Mouse (Mus musculus) megakaryocyte-erythroid progenitor cell, adult 5-6 weeks (primary cell): ENCODE measurements around the gene Plxna4. TPM values are rescaled to one million over a fixed set of nuclear protein-coding genes. Genes with fewer than 3 reads are reported as not detected.

Experiments
- ATAC-seq: replicated peaks from 2 replicates; pipeline ENCODE4 v1.8.0; 2016; ENCODE audit warnings: mild to moderate bottlenecking, inconsistent platforms; ENCODE audit not compliant: severe bottlenecking, poor library complexity, low FRiP score, low TSS enrichment
- total RNA-seq, 2 experiments: library from RNA; stranded (forward) in 1 of 2; stranded (reverse) in 1 of 2; fragments of 200-1000, 215-1000 nt in 1 of 2; fragments of >200 nt in 1 of 2; fragmentation: Nextera tagmentation in 1 of 2; gene quantifications; 2 replicates each; pipeline ENCODE4 v1.2.3; 2014 to 2017

Gene Plxna4
- total RNA-seq, 2 experiments from 2014 or later = 0.05 TPM; not detected in 1

- no peak for ATAC-seq
These were observed 377.9 kb downstream of the Plxna4 start for GRCm38 (mm10) chr6:32210139-32210538.

DNA sequence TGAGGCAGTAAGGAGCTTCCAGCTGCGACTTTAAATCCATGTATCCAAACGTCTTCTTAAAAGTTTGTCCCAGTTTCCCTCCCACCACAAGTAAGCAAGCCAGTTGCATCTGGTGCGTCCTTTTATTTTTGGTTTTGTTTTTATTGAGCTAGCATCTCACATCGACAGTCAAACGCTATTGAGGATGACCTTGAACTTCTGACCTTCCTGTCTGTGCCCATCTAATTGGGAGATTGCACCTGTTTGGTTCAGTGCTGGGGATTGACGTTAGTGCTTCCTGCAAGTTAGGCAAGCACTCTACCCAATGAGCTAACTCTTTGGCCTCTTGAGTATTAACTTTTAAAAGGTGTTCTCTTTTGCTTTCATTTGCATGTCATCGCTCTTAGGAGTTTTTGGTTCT lies 379.0 kb downstream of the Plxna4 start:
- no peak for ATAC-seq

GRCm38 (mm10) chr6:32204253-32204652 lies 383.7 kb downstream of the Plxna4 start:
- no peak for ATAC-seq

DNA sequence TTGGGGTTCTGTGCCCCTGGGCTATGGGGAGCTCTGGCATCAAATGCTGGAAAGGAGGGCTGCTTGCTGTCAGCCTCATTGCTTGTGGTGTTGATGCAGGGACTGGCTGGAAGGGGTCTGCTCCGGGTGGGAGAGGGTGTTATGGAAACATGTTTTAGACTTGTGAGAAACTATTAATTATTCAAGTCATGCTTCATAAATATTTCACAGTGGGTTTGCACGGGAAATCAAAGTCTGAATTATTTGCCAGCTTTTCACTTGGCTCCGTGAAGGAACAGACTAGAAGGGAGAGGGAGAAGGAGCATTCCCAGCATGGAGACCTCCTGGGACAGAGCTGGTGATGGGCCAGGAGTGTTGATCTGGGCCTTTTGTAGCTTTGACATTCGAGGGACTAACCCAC lies 384.6 kb downstream of the Plxna4 start:
- no peak for ATAC-seq

GRCm38 (mm10) chr6:32202664-32203192 lies 385.3 kb downstream of the Plxna4 start:
- ATAC-seq = no peak

GRCm38 (mm10) chr6:32201506-32201905 lies 386.5 kb downstream of the Plxna4 start:
- no peak for ATAC-seq

GRCm38 (mm10) chr6:32199616-32200015 lies 388.4 kb downstream of the Plxna4 start:
- no peak for ATAC-seq

GRCm38 (mm10) chr6:32196913-32197312 lies 391.1 kb downstream of the Plxna4 start:
- ATAC-seq = no peak

DNA sequence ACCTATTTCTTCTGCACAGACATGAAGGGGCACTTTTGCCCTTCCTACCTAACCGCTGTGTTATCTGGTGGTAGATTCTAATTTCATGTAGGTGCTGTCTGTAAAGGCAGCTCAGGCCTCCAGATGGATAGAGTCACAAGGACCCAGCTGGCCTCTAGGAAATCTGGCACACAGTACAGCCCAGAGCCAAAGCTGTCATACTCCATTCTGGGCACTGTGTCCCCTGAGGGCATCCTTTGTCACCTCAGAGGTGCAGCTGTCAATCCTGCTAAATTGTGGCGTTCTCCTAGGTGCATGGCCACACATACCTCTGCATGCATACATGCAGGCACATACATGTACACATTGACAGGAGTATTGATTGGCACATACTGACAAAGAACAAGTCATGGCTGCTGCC lies 394.9 kb downstream of the Plxna4 start:
- no peak for ATAC-seq

DNA sequence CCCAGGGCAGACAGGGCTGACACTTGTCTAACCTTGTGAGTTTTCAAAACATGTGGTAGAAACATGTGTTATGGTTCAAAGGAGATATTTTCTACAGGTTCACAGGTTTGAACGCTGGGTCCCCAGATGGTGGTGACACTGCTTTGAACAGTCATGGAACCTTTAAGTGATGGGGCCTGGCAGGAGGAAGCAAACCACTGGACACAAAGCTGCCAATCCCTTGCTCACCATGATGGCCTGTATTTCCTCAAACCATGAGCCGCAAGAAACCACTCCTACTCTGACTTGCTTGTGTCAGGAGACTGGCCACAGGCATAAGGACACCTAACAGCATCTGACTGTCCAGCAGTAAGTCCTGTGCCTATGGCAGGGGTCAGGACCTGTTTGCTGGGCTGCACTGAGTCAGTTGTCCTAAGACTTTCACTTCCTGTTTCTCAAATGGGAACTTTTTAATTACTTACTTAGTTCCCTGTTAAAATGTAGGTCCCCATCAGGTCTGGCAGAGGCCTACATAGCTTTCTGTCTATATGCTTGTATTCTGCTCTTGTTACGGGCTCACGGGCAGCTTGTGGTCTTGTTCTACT lies 403.5 kb downstream of the Plxna4 start:
- ATAC-seq = no peak

- no peak for ATAC-seq
These were observed 404.3 kb downstream of the Plxna4 start for GRCm38 (mm10) chr6:32183651-32184185.

- ATAC-seq = no peak
These were observed 408.0 kb downstream of the Plxna4 start for GRCm38 (mm10) chr6:32180012-32180358.

GRCm38 (mm10) chr6:32179346-32180011 lies 408.5 kb downstream of the Plxna4 start:
- ATAC-seq = no peak

GRCm38 (mm10) chr6:32177905-32178304 lies 410.1 kb downstream of the Plxna4 start:
- no peak for ATAC-seq

DNA sequence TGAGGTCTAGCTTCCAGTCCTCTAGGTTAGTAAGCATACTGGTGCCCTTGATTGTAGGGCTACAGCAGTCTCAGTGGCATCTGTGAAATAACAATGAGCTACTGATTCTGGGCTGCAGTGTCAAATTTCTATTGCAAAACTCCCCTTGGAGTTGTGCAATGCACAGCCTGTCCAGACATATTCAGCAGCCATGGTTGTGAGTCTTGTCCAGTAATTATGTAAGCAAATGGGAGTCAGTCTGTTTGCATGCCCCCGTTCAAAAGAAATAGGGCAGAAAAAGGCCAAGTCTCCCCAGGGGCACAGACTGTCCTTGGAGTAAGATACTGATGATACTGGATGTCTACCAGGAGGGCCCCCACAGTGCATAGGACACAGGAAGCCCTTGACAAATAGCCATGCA lies 420.3 kb downstream of the Plxna4 start:
- ATAC-seq = no peak

- no peak for ATAC-seq
These were observed 427.6 kb downstream of the Plxna4 start for GRCm38 (mm10) chr6:32160370-32160769.

DNA sequence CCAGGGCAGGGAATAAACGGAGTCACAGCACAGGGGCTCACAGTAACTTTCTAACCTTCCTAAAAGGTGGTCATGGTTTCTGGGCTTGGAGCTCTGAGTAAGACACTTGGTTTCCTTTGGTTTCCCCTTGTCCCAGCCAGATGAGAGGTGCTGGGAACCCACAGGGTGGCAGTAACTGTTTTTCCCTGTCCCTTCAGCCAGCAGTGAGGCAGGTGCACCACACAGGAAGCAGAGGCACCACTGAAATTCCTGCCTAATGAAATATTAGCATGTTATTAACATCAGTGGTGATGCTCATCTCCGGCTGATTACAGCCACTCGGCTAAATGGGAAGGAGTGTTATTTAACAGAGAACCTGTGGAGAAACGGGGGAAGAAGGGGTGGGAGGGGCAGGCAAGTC lies 428.1 kb downstream of the Plxna4 start:
- ATAC-seq = no peak

DNA sequence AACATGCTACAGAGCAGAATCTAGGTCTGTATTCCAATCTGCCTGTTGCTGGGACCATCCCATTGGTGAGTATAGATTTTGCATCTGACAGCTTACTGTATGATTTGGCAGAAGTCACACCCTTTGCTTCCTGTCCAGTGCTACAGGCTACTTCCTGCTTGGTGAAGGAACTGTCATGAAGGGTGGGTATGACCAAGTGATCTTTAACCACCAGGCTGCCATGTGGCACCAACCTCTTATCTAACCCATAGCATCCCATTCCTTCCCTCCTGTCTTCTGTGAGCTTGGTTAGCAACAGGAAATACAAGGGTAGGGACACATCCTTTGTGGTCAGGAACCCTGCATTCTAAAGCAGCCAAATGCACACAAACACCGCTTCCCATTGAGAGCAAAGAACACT lies 429.6 kb downstream of the Plxna4 start:
- peak; percentile 80 for ATAC-seq

DNA sequence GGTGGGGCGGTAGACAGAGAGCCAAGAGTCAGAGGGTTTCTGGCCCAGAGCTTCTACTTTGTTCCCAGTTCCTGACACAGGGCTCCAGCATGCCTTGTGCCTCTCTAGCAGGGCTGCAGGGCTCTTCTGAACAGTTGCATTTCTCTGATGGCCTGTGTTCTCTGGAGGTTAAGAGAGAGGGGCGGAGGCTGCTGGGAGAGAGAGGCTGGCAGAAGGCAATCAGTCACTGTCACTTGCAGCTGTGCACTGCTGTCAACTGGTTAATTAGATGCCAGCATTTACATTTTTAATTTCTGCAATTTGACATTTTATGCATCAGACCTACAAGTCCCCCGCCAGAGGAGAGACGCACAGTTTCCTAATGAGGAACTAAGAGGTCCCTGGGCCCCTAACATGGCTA lies 434.8 kb downstream of the Plxna4 start:
- no peak for ATAC-seq

DNA sequence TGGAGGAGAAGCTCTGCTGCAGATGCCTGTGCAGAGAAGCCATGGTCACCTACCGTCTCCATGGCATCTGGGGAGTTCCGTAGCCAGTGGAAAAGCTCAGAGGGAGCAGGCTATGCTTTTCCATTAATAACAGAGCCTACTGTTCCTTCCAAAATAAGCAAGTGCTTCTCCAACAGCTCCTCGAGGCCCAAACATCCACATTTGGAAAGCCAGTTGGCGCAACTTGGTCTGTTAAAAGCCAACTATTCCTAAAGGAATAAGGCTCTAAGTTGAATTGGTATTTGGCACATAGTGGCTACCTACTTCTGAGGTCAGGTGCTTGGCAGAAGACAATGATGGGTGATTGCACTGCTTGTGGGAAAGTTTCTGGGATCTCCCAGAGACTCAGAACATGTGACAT lies 437.2 kb downstream of the Plxna4 start:
- no peak for ATAC-seq

DNA sequence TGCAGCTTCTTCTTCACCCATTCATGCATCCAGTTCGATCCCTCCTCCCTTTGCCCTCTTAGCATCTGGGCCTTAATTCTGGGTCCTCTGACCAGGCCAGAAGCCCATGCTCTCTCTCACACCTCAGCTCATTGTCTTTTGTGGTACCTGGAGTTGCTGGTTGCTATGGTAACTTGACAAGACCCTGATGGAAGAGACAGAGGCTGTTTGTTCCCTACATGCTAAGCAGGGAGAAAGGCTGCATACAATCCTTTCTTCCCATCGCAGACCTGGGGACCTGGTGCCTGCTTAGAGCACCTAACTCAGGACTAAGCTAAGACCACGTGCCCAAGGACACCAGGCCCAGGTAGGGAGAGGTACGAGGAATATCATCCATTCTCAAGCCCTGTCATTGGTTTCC lies 443.2 kb downstream of the Plxna4 start:
- no peak for ATAC-seq
